Mouse (Mus musculus) erythroblast, embryonic 14.5 days (primary cell): ENCODE results near the gene Irx2.

ENCODE experiments used
- GATA1 ChIP-seq: IDR thresholded peaks from 2 replicates; pipeline ENCODE4 v1.6.1; 2012; ENCODE audit warnings: low read length, inconsistent platforms, mixed read lengths
- TAL1 ChIP-seq: IDR thresholded peaks from 3 replicates; pipeline ENCODE4 v1.6.1; 2012; ENCODE audit warnings: low read length, inconsistent platforms, mixed read lengths

DNA sequence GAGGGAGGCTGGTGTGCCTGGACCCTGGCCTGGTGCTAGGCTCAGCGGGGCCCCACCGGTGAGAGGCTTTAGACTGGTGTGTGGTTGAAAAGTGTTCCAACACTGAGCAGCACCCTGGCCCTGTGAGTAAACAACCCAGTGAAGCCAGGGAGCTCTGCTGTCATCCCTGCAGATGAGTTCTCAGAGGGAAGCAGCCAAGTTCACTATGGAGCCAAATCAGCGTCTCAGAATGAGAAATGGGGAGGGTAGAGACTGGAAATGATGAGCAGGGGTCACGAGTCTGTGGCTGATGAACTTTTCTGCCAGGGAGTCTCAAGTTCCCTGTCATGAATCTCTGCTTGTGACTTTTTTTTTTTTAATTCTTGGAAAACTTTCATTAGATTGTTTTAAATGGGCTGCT, 36.1 kb upstream of the Irx2 start:
- TF ChIP-seq TAL1 (no peak), GATA1 (no peak)
